Mouse (Mus musculus): ENCODE measurements at regions not wholly inside any gene's neighbourhood (a gene's known extent, or its start where the extent isn't known, plus 50 kb on each side); places are given as distances from the start of the nearest gene placed in this dataset.

DNA sequence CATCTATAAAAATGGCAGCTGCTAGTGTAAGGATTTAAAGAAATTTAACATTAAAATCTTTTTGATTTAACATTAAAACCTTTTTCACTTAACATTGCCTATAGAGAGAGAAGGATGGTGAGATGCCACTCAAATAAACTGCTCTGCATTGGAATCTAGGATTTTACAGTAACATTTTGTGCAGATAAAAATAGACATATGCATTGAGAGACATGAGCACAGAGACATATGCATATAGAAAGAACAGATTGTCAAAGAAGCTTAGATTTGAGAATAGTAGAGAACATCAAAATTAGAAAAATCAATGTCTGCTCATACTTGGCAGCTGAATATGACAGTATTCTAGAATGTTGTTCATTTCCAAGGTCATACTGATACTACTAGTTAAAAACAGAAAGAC is 220.2 kb downstream of the Arap2 start:
- DNase-seq (ENCODE audit: low read depth, low spot score) = no peak

DNA sequence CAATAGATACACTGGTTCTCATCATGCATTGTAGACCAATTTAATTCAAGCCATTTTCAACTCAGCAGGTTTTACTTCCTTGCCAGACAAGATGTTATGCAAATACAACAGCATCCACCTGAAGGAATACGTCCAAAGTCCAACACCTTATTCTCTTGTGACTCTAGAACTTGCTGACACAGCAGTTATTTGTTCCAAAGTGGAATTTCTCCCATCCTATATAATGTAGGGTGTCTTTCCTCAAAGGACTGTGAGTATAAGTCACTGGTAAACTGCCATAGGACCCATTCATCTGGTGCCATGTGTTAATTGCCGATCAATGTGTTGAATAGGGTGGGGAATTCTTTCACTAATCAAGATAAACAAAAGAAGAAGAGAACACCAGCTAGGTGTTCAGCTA is 226.7 kb downstream of the Arap2 start:
- no peak for DNase-seq (ENCODE audit: low read depth, low spot score)

DNA sequence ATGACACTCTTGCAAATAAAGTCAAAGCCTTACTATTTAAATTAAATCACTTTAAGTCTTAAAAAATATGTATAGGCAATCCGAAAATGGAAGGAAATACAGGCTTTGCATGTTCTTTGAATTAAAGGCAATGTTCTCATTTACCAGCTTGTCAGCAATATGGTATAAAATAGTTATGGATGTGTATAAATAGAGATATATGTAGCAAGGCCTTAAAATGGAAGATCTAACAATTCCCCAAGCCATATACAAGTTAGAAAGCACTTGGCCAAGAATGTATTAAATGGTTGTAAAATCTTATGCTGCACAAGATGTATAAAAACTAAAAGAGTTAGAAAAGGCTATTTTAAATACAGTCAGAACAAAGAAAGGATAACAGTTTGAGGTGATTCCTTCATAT is 254.1 kb downstream of the Arap2 start:
- no peak for DNase-seq (ENCODE audit: low read depth, low spot score)

DNA sequence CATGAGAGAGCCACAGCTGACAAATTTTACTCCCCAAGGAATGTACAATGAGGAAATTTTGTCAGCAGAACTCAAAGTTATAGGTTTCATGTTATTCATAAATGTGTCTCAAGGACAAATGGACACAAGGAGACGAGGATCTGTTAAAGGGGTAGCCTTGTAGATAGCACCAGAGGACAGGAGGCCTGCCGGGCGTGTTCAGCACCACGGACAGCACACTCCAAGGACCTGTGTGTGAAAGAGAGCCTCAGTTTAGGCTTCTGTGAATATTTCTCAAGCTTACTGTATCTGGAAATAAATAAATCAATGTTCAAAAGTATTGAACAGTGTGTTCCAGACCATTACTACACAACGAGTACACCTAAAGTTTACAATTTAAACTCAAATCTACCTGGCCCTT is 282.4 kb downstream of the Arap2 start:
- peak; percentile 32 for DNase-seq (ENCODE audit: low read depth, low spot score)

DNA sequence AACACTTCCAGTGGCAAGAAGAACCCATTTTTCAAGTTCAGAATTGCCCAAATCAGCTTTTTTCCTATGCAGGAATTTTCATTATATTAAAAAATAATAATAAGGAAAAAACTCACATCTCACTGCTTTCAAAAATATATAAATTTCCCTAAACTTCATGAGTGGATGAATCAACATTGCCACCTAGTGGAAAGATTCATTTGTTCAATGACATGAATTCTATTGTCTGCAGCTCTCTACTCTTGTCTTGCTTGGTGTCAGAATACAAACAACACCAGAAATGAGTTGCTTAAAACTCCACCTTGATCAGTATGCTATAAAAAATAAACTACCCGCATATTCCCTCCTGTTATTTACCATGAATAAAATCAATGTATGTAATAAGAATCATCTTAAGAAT is 285.0 kb downstream of the Arap2 start:
- peak; percentile 3 for DNase-seq (ENCODE audit: low read depth, low spot score)

DNA sequence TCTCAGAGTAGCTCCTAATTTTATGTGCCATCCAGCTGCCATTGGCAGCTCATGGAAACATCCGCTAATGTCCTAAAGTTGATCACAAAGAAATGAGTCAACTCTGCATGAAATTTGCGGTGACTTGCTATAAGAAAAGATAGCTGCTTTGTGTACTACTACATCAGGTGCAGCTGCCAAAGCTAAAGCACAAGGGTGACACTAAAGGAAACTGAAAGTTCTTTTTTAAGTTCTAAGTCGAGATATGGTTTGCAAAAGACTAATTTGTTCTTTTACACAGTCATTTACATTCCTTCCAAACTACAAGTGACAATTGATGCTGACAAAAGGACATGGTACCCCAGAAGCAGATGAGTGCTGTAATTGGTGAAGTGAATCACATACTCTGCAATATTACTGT is 292.5 kb downstream of the Arap2 start:
- no peak for DNase-seq (ENCODE audit: low read depth, low spot score)

DNA sequence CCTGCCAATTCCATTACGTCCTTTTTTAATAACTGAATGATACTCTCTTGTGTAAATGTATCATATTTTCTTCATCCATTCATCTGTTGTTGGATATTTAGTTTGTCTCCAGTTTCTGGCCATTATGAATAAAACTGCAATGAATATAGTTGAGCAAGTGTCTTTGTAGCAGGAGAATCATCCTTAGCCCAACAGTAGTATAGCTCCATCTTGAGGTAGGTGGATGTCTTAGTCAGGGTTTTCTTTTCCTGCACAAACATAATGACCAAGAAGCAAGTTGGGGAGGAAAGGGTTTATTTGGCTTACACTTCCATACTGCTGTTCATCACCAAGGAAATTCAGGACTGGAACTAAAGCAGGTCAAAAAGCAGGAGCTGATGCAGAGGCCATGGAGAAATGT is 299.2 kb downstream of the Arap2 start:
- DNase-seq (ENCODE audit: low read depth, low spot score) = no peak

DNA sequence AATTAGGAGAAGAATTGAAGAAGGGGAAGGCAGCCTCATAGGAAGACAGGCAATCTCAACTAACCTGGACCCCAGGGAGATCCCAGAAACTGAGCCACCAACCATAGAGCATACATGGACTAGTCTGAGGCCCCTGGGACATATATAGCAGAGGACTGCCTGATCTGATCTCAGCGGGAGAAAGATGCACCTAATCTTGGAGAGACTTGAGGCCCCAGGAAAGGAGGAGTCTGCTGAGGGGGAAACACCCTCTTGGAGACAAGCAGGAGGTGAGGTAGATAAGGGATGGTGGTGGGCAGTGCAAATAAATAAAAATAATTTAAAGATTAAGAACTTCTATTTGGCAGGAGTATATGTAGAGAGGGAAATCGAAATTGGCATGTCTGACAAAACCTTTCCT is 303.4 kb downstream of the Arap2 start:
- no peak for DNase-seq (ENCODE audit: low read depth, low spot score)

All from embryo, embryonic 11.5 days (tissue).